Mouse (Mus musculus): Measurements from ENCODE around the gene Mlycd.

Mlycd gene

DNA sequence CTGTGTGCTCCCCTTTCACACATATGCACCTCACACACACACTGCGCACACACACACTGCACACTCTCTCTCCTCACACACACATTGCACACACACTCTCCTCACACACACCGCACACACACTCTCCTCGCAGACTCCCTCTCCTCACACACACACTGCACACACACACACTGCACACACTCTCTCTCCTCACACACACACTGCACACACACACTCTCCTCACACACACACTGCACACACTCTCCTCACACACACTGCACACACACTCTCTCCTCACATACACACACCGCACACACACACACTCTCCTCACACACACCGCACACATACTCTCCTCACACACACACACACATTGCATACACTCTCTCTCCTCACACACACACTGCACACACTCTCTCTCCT is 10.0 kb downstream of the Mlycd start:
- DNase-seq = no peak

DNA sequence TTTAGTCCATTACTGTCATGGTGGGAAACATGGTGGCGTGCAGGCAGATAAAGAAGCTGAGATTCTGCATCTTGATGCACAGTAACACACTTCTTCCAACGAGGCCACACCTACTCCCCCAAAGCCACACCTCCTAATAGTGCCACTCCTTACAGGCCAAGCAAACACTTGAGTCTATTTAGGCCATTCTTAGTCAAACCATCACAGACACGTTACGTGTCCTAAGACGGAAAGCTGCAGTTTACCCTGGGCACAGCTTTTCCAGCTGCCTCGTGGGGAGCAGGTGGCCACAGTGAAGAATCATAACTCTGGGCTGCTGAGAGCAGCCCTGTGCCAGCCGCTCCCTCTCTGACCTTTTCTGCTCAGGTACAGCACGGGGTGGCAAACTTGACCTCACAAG is 13.6 kb downstream of the Mlycd start:
- DNase-seq = no peak

GRCm38 (mm10) chr8:119412037-119412734 is 17.5 kb downstream of the Mlycd start:
- no peak for DNase-seq

DNA sequence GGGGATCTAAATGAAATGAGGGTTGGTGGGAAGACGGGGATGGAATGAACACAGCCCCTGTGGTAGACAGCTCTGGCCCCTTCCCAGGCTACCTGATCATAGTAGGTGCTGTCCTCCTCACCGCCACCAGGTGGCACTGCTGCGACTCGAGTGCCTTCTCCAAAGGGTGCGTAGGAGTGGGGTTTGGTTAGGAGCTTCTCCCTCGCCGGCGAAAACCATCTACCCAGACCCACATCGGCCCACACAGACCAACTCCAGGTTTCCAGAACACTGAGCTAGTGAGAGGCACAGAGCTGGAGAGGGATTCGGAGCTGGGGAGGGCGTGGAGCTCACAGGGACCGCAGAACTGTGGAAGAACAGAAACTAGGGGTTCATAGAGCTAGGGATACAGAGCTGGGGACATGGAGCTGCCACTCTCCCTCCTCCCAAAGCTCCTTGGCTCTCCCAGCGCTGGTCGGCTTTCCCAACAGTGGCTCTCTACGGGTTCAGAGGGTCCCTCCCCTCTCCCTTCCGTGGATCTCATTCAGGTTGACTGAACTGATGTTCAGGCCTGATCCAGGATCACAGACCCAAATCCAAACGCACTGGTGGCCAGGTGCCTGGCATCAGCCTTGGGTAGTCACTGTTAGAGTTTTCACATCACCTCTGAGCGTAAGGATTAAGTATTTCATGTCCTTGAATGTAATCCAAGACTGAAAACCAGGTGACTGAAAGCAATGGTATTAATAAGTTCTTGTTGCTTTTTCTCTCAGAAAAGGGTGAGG is 18.2 kb downstream of the Mlycd start:
- peak; percentile 86 for DNase-seq

DNA sequence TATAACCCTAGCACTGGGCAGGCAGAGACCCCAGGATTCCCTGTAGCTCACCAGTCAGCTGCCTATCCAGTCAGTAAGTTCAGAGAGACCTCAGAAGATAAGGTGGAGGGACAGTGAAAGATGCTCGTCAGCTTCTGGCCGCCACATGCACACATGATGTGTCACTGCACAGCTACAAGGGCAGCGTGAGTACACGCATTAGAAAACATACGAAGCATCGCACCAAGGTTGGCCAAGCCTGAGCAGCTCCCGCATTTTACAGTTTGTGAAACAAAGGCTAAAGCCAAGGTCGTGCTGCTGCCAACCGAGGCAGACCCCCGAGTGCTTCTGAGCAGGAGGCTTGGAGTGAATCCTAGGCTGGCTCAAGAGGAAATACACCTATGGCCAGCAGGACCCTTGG is 18.9 kb downstream of the Mlycd start:
- DNase-seq = peak; percentile 10

GRCm38 (mm10) chr8:119420318-119420717 is 25.6 kb downstream of the Mlycd start:
- DNase-seq = no peak

GRCm38 (mm10) chr8:119421603-119422122 is 27.0 kb downstream of the Mlycd start:
- DNase-seq = no peak

DNA sequence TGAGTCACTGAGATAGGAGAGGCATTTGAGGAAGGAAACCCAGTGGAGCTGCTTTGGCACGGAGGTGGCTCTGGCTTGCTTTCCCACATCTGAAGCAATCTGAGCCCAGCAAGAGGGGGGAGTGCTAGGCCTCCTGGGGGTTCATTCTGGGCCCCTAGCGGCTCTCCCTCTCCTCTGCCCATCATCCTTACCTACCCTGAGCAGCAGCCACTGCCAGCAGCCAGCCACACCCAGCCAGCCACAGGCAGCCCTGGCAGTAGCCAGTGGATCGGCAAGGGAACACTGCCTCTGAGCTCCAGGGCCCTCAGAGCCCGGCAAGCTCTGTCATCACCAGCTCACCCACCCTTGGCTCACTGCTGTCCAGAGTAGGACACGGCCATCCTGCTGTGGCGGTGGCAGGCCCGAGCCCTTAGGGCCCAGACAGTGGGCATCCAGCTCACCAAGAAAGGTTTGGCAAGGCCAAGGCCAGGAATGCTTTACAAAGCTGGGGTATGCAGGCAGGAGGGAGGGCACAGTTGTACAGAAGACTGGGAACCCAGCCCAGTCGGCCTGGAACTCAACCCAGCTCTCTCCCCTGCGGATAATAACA is 27.5 kb downstream of the Mlycd start:
- DNase-seq = no peak

DNA sequence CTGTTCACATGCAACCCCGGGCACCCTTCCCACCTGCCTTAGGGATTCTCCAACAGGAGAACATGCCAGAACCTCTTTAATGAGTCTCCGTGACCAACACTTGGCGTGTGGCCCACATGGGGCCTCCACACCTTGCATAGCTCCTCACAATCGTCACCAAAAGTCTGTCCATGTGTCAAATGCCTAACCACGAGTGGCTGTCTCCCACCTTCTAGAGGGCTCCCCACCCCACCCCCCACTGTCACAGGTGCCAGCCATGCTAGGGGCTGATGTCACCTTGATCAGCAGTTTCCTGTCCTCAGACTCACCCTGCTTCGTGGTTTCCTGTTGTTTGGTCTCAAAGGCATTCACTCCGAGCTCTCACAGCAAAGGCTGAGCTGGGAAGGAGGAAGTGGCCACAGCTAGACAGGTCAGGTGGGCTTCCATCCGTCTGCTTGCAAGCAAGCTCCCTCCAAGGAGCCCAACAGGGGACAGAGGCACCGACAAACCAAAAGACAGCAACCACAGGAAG is 29.0 kb downstream of the Mlycd start:
- DNase-seq = peak; percentile 74

- DNase-seq = no peak
Observed at GRCm38 (mm10) chr8:119424199-119424733, 29.6 kb downstream of the Mlycd start.

GRCm38 (mm10) chr8:119424740-119425139 is 30.1 kb downstream of the Mlycd start:
- DNase-seq = peak; percentile 47

GRCm38 (mm10) chr8:119425533-119425932 is 30.9 kb downstream of the Mlycd start:
- DNase-seq = peak; percentile 61

DNA sequence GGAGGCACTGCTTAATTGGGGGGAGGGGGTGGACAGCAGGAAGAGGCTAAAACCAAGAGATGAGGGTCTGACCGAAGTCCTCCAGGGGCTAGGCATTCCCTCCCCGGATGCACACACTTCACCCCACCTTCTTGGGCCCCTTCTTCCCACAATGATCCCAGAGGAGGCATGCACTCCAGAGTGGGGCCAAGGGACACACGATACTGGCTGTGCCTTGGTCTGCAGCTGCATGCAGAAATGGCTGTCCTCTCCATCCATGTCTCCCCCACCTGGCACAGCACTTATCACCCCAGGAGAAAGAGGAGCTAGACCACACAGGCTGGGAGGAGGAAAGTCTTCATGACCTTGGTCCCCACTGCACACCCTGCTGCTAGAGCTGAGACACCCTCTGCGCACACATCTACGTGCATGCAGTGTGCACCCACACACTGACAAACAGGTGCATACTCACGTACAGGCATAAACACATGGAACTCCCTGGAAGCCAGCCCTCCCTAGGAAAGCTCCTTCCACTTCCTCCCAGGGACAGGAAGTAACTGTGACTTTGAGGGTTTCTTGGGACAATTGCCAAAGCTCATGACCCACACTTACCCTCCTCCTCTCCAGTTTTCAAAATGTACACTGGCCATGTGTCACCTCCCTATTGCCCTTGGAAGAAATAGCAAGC is 31.5 kb downstream of the Mlycd start:
- DNase-seq = no peak

- DNase-seq = no peak
Observed at GRCm38 (mm10) chr8:119427634-119428349, 33.1 kb downstream of the Mlycd start.

DNA sequence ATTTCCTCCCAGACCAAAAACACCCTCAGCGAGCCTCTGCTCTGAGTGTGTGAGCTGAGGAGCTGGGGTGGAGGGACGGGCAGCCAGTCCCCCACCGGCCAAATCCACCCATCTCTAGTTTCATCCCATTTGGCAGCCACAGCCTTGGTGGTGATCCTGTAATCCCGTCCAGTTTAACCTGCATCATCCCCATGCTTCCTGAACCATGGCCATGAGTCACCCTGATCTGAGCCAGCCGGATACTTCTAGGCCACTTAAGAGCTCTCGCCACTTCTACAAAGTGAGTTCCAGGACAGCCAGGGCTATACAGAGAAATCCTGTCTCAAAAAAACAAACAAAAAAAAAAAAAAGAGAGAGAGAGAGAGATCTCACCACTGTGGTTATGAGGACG is 33.7 kb downstream of the Mlycd start:
- DNase-seq = no peak

DNA sequence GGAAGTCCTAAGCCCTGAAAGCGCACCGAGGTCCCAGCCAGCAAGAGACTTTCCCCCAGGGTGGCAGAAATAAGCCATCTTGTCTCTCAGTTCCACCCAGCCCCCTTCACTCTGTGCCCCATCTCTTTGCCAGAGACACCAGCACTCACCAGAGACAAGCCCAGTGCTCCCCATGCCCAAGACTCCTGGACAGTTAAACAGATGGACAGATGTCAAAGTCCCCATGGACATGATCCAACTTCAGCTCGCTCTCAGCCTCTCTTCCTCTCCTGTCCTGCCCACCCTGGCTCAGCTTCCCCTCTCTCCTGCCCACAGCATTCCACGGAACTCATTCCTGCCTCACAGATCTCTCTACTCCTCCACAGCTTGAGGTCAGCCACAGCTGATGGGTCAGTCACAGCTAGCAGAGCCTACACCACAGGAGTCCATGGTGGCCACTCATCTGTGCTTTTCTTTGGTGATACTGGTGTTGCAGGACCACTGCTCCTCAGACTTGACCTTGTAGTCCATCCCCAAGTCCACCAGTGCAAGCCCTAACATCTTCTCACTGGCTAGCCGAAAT is 34.2 kb downstream of the Mlycd start:
- no peak for DNase-seq

DNA sequence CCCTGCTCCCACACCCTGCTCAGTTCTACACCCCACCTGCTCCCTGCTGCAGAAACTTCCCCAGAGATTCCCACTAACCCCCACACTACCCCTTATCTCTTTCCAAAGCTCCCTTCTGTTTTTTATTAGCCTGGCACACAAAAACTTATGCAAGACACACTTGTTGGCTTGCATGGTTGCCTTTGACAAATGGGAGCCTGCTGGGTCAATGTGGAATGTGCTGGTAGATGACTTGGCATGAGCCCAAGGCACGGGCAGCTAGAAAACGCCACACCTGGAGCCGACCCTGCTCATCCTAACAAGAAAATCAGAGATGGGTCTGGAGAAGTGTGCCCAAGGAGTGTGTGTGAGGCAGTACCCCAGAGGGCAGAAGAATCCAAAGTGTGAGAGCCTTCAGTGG is 34.9 kb downstream of the Mlycd start:
- peak; percentile 65 for DNase-seq

- DNase-seq = no peak
Observed at GRCm38 (mm10) chr8:119430250-119430649, 35.6 kb downstream of the Mlycd start.

DNA sequence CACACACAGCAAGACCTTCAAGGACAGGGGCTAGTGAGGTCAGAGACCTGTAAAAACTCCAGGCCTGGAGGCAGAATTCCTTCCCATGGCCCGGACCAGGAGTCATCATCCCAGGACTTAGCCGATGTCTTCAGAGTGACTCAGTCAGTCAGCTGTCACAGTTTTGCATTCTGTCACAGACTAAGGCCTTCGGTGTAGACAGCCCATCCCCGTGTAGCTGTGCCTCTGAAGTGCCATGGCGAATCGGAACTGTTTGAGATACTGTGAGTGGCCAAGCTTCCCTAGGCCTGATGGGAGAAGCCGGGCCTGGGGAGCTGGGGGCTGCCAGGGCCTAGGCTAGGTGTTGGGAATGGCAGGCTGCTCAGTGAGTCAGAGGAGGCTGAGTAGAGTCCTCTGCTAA is 36.0 kb downstream of the Mlycd start:
- DNase-seq = no peak

DNA sequence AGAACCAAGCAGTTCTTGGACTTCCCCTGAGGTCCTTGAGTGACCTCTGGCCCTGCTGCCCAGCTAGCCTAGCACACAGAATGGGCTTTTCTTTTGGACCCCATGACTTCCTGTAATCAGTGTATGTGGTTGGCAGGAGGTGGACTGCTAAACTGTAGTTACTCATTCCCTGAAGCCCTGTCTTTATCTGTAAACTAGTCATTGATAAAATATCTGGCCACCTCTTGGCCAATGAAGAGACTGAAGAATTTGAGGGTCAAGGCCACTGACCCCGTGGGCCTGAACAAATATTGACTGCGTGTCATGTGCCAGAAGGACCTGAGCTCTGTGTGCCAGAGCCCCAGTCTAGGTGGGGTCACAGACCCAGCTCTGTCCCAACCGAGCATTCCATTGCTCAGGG is 37.7 kb downstream of the Mlycd start:
- no peak for DNase-seq

GRCm38 (mm10) chr8:119433582-119434174 is 39.0 kb downstream of the Mlycd start, which contains the start of gene Osgin1:
Gene Osgin1, plus strand, starts transcription at chr8:119434124.
- DNase-seq = no peak

Measured in kidney, postnatal 10 days (tissue).